Mouse (Mus musculus): ENCODE measurements around the gene Inka1. TPM values are rescaled to one million over a fixed set of nuclear protein-coding genes. Genes with fewer than 3 reads are reported as not detected.

The Inka1 gene
- polyA plus RNA-seq, 1 experiment from 2014 or later: 189 TPM

DNA sequence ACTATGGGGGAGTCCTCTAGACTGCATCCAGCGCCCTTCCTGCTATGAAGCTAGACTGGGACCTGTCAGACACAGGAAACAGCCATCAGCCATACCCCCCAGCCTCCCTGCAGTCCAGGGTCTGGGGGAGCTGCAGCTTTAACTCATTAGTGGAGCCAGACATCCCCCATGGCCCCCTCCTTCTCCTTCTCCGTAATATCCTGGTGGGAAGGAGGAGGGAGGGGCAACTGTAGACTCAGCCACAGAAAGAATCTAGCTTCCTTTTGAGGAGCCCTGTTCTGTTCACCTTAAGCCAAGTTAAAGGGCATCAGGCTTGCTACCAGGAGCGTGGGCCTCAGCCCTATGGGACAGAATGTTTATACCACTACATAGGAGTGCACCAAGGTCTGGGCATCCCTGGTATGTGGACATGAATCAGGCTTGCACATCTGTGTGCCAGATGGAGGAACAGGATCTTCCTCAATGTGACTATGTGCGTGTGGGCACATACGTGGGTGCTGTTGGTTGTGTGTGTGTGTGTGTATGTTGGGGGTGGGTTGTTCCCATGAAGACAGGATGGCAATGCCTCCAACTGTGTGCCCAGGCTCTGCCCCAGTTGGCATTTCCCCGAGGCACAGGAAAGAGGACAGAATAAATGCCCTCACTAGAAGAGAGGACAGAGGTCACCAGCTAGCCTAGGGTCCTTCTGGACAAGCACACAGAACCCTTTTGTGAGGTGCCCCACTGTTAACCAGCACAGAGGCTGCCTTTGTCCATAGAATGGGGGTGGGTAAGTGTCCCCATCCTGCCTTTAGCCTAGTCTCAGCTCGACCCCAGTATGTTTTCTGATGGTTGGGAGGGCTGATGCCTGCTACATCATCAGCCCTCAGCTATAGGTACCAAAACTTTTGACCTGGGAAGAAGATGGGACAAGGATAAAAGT, 3.7 kb downstream of the Inka1 start:
- Histone ChIP-seq H3K27ac (peak overlapping the region; percentile 98), H3K27me3 (ENCODE audit: low read depth, poor library complexity, severe bottlenecking) (no peaks in the 10 kb centered on the region), H3K36me3 (peaks cover 40% of the 10 kb centered on the region), H3K9me3 (replicated peaks) (no peaks in the 10 kb centered on the region), H3K4me1 (peaks cover 82% of the 10 kb centered on the region), H3K4me3 (peak overlapping the region; percentile 83)
- DNase-seq (ENCODE audit: low spot score): peak; percentile 89
- WGBS: 9% methylated on average over 7 of the region's 7 CpGs

- no peak for DNase-seq (ENCODE audit: low spot score)
- no peak overlapping the region for H3K4me3 ChIP-seq
- H3K27me3 ChIP-seq (ENCODE audit: low read depth, poor library complexity, severe bottlenecking): no peaks in the 10 kb centered on the region
- no peaks in the 10 kb centered on the region for H3K9me3 ChIP-seq (replicated peaks)
- peaks cover 77% of the 10 kb centered on the region for H3K4me1 ChIP-seq
- H3K36me3 ChIP-seq: peaks cover 27% of the 10 kb centered on the region
- WGBS: 94% methylated on average over 12 of the region's 12 CpGs
- H3K27ac ChIP-seq: peak overlapping the region; percentile 98
Measured at GRCm38 (mm10) chr9:107978815-107979214, 6.9 kb downstream of the Inka1 start.

DNA sequence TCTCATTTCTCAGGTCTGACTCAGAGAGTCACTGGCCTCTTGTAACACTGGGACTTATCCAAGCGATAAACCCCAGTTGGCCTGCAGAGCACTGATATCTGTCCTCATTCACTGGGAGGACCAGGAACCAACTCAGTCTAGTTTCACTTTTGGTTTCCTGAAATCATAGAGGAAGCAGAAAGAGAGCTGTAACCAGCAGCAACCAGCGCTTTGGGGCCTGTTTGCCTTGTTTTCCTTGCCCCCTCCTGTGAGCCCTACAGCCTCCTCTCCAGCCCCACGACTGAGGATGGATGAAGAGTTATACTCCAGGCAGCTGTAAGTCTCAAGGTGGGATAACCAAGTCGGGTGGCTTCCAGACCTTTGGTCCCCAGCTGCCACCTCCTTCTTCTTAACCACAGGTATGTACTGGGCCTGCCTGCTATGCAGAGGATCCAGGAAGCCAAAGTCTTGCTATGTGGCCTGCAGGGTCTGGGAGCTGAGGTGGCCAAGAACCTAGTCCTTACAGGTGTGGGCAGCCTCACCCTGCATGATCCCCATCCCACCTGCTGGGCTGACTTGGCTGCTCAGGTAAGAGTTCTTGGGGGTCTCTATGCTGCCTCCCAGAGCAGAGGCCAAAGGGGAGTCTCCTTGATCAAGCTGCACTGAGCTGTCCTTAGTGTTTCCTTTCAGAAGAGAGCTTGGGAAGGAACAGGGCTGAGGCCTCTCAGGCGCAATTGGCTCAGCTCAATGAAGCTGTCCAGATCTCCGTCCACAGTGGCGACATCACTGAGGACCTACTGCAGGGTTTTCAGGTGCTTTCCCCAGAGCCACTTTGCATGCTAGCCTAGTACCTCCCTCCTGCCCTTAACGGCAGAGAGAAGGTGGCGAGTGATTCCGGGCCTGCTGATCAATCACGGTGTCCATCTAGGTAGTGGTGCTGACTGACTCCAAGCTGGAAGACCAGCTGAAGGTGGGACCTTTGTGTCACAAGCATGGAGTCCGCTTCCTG, 10.0 kb downstream of the Inka1 start, which contains the start of gene Uba7:
Gene Uba7, plus strand, starts transcription at position 107 of the 988 bp plus-strand sequence.
- Histone ChIP-seq H3K4me1 (peaks cover 52% of the 10 kb centered on the region), H3K4me3 (peak within 1 kb of the TSS; percentile 30)
- 76% methylated on average over 12 of the region's 12 CpGs for WGBS

GRCm38 (mm10) chr9:107974491-107975171, 11.0 kb downstream of the Inka1 start:
- Histone ChIP-seq H3K4me1 (peaks cover 42% of the 10 kb centered on the region), H3K27me3 (ENCODE audit: low read depth, poor library complexity, severe bottlenecking) (no peaks in the 10 kb centered on the region), H3K9me3 (replicated peaks) (no peaks in the 10 kb centered on the region), H3K27ac (peak overlapping the region; percentile 51; the same call in 1 of the 2 replicates), H3K4me3 (no peak overlapping the region), H3K36me3 (peaks cover 49% of the 10 kb centered on the region)
- DNase-seq (ENCODE audit: low spot score): no peak
- 83% methylated on average over 10 of the region's 10 CpGs for WGBS

More for the DNA sequence above, 10.0 kb downstream of the Inka1 start, which contains the start of gene Uba7:
- no peaks in the 10 kb centered on the region for H3K27me3 ChIP-seq (ENCODE audit: low read depth, poor library complexity, severe bottlenecking)
- no peak for DNase-seq (ENCODE audit: low spot score)
- H3K9me3 ChIP-seq (replicated peaks): no peaks in the 10 kb centered on the region
- H3K27ac ChIP-seq: peak within 1 kb of the TSS; percentile 81
- H3K36me3 ChIP-seq: peaks cover 46% of the 10 kb centered on the region

- WGBS: 77% methylated on average over 8 of the region's 8 CpGs
- Histone ChIP-seq H3K4me3 (no peak overlapping the region), H3K36me3 (peaks cover 67% of the 10 kb centered on the region), H3K4me1 (peaks cover 25% of the 10 kb centered on the region), H3K27ac (peak overlapping the region; percentile 53), H3K27me3 (ENCODE audit: low read depth, poor library complexity, severe bottlenecking) (no peaks in the 10 kb centered on the region), H3K9me3 (replicated peaks) (no peaks in the 10 kb centered on the region)
- DNase-seq (ENCODE audit: low spot score): no peak
Measured at GRCm38 (mm10) chr9:107971690-107972541, 13.8 kb downstream of the Inka1 start.

GRCm38 (mm10) chr9:107970311-107970710, 15.4 kb downstream of the Inka1 start:
- peak overlapping the region; percentile 53; the same call in 1 of the 2 replicates for H3K27ac ChIP-seq
- no peaks in the 10 kb centered on the region for H3K27me3 ChIP-seq (ENCODE audit: low read depth, poor library complexity, severe bottlenecking)
- H3K36me3 ChIP-seq: peaks cover 82% of the 10 kb centered on the region
- H3K4me3 ChIP-seq: no peak overlapping the region
- 94% methylated on average over 5 of the region's 5 CpGs for WGBS
- no peak for DNase-seq (ENCODE audit: low spot score)
- H3K9me3 ChIP-seq (replicated peaks): no peaks in the 10 kb centered on the region
- peaks cover 14% of the 10 kb centered on the region for H3K4me1 ChIP-seq

DNA sequence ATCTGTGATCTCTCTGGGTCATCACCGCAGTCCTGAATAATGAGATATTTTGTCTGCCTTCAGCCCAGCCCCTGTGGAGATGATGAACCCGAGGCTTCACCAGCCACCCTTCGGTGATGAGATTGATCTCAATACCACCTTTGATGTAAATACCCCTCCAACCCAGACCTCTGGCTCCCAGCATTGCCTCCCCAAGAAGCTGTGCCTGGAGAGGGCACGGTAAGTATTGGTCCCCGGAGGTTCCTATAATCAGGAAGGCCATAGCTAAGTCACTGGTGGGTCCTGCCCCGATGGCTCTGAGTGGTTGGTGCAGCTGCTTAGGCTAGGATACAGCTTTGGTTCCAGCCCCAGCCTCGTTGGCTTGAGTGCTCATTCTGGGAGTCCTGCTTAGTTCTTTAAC, 17.1 kb downstream of the Inka1 start:
- H3K36me3 ChIP-seq: peaks cover 96% of the 10 kb centered on the region
- WGBS: 94% methylated on average over 7 of the region's 7 CpGs

GRCm38 (mm10) chr9:107967437-107967836, 18.2 kb downstream of the Inka1 start:
- Histone ChIP-seq H3K4me3 (no peak overlapping the region), H3K27me3 (ENCODE audit: low read depth, poor library complexity, severe bottlenecking) (no peaks in the 10 kb centered on the region), H3K36me3 (peaks cover 96% of the 10 kb centered on the region), H3K9me3 (replicated peaks) (no peaks in the 10 kb centered on the region), H3K27ac (no peak overlapping the region), H3K4me1 (peaks cover 7% of the 10 kb centered on the region; the same call in 1 of the 2 replicates)
- DNase-seq (ENCODE audit: low spot score): no peak
- 93% methylated on average over 6 of the region's 6 CpGs for WGBS

More for the DNA sequence above, 17.1 kb downstream of the Inka1 start:
- Histone ChIP-seq H3K27ac (no peak overlapping the region), H3K4me3 (no peak overlapping the region), H3K9me3 (replicated peaks) (no peaks in the 10 kb centered on the region), H3K4me1 (peaks cover 7% of the 10 kb centered on the region; the same call in 1 of the 2 replicates), H3K27me3 (ENCODE audit: low read depth, poor library complexity, severe bottlenecking) (no peaks in the 10 kb centered on the region)
- no peak for DNase-seq (ENCODE audit: low spot score)

GRCm38 (mm10) chr9:107966676-107967075, 19.0 kb downstream of the Inka1 start:
- H3K27ac ChIP-seq: 0 out of 2 replicates have a peak overlapping the region, but pooled peaks have one; percentile 33
- no peaks in the 10 kb centered on the region for H3K9me3 ChIP-seq (replicated peaks)
- peaks cover 96% of the 10 kb centered on the region for H3K36me3 ChIP-seq
- no peak for DNase-seq (ENCODE audit: low spot score)
- no peaks in the 10 kb centered on the region for H3K27me3 ChIP-seq (ENCODE audit: low read depth, poor library complexity, severe bottlenecking)
- 89% methylated on average over 10 of the region's 10 CpGs for WGBS
- no peak overlapping the region for H3K4me3 ChIP-seq
- H3K4me1 ChIP-seq: peaks cover 4% of the 10 kb centered on the region; the same call in 1 of the 2 replicates

DNA sequence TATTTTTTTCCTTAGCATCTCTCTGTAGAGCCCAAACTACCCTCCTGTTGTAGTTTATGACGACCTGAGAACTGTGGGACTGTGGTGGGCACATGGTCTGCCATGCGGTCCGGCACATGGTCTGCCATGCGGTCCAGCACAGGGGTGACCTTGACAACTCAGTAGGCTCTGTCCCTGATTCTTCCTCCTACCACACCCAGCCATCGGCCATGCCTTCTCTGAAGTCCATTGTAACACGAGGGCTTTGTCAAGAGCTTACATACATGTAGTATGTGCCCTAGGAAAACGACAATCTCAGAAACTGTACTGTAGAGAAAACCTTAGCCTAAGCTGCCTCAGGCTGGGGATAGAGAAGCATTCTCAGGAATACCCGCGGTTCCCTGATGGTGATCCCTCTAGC, 21.0 kb downstream of the Inka1 start:
- Histone ChIP-seq H3K27me3 (ENCODE audit: low read depth, poor library complexity, severe bottlenecking) (no peaks in the 10 kb centered on the region), H3K27ac (no peak overlapping the region), H3K4me3 (no peak overlapping the region), H3K36me3 (peaks cover 96% of the 10 kb centered on the region), H3K4me1 (peaks cover 7% of the 10 kb centered on the region), H3K9me3 (replicated peaks) (no peaks in the 10 kb centered on the region)
- no peak for DNase-seq (ENCODE audit: low spot score)
- 95% methylated on average over 9 of the region's 9 CpGs for WGBS

DNA sequence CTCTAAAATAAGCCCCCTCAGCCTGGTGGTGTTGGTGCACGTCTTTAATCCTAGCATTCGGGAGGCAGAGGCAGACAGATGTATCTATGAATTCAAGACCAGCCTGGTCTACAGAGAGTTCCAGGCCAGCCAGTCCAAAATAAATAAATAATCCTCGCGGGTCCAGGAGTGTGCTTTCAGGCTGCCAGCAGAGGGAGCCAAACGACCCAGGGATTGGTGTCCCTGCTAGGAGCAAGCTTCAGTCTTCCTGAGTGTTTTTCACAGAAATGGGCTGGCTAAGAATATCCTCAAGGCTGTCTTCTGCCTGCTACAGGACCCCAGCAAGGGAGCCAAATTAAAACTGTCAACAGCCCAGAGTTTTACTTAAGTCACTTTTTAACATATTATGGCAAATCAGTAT, 22.0 kb downstream of the Inka1 start:
- 29% methylated on average over 5 of the region's 5 CpGs for WGBS
- no peaks in the 10 kb centered on the region for H3K27me3 ChIP-seq (ENCODE audit: low read depth, poor library complexity, severe bottlenecking)
- 0 out of 2 replicates have a peak overlapping the region, but pooled peaks have one; percentile 21 for H3K27ac ChIP-seq
- DNase-seq (ENCODE audit: low spot score): peak; percentile 96
- no peaks in the 10 kb centered on the region for H3K9me3 ChIP-seq (replicated peaks)
- no peak overlapping the region for H3K4me3 ChIP-seq
- peaks cover 96% of the 10 kb centered on the region for H3K36me3 ChIP-seq
- H3K4me1 ChIP-seq: peaks cover 11% of the 10 kb centered on the region

Measured in limb, embryonic 10.5 days (tissue).